Mouse (Mus musculus): ENCODE measurements at regions not wholly inside any gene's neighbourhood (a gene's known extent, or its start where the extent isn't known, plus 50 kb on each side); places are given as distances from the start of the nearest gene placed in this dataset.

DNA sequence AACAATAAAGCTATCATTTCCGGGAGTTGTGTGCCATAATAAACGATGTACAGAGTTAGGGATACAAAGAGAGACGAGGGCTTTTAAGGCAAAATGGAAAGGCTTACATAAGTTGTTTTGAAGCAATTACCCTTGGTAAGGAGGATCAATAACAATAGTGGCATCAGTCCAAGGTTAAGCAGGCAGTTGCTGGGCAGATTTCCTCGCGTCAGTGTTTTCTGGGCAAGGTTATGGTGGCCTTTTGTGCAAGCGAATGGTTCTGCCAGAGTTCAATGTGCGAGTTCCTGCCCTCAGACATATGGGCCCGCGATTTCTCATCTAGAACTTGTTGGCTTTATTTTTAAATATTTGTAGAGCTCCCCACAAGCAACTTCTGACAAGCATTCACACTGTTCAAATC is 597.7 kb downstream of the Gm19410 start:
- DNase-seq (ENCODE audit: low read depth), result no peak

GRCm38 (mm10) chr8:36364567-36365231 is 599.1 kb downstream of the Gm19410 start:
- no peak for DNase-seq (ENCODE audit: low read depth)

GRCm38 (mm10) chr8:36365945-36366344 is 600.4 kb downstream of the Gm19410 start:
- DNase-seq (ENCODE audit: low read depth), result no peak

DNA sequence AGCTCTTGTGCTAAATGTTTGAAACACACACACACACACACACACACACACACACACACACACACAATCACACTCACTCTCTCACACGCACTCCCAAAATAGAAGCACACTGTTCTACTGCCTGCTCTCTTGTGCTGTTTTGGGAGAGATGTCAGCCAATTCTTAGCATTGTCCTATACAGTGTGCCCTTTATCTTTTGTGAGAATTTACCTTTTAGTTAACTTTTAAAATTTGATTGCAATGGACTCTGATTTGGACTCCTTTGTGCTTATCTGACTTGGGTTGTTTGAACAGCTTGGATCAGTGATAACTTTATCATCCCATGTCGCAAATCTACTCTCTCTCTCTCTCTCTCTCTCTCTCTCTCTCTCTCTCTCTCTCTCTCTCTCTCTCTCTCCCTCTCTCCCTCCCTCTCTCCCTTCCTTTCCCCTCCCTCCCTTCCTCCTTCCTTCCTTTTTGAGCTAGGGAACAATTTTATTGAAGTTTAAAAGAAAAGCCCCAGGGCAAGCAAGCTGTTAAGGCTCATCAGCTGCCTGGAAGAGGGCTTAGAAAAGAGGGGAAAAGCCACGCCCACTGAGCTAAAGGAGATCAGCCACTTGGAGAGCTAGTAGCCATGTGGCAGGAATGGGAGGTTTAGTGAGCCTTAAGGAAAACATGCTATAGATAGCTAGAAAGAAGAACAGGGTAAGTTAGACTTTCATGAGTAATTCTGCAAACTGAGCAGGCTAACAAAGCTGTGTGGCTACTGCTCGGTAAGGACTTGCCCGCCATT is 611.2 kb downstream of the Gm19410 start:
- no peak for DNase-seq (ENCODE audit: low read depth)

DNA sequence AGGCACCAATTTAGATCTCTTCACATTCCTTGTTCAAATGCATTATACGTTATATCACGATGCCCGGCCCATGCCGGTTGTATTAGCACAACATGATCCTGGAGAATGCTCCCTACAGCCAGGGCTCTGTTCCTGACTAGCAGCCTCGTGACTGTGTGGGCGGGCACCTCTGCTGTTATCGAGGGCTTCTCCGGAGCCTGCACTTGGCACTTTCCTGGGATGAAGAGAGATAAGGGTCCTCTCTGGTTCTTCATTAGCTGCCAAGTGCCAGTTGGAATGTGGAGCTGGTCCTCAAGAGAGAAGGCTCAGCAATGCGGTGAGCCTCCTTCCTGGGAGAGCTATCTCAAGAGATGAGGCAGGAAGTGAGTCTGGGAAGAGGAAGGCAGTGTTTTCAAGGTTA is 598.9 kb upstream of the AI429214 start:
- peak; percentile 0 for DNase-seq (ENCODE audit: low read depth)

DNA sequence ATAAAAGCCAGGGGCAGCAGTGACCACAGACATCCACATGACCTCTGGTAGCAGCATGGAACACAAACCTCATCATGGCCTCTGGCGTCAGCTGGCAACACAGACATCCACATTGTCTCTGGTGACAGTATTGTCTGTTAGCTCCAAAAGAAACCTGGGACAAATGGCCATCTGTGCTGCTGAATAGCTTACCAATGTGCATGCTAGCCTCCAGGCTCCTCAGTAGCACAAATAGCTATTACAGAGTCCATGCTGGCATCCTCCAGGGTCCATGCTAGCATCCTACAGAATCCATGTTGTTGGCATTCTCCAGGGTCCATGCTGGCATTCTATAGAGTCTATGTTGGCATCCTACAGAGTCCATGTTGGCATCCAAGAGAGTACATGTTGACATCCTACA is 596.9 kb upstream of the AI429214 start:
- DNase-seq (ENCODE audit: low read depth), result no peak

- DNase-seq (ENCODE audit: low read depth), result no peak
Observed at GRCm38 (mm10) chr8:36406706-36407105, 586.7 kb upstream of the AI429214 start.
